Mouse (Mus musculus) heart, adult 2 months (tissue): Measurements from ENCODE around the gene Olfr1025-ps1.

Experiments used
- CTCF ChIP-seq: fragments of 200-600 bp; IDR thresholded peaks from 2 replicates; pipeline ENCODE4 v1.8.1; 2022; ENCODE audit warnings: antibody characterized with exemption, mild to moderate bottlenecking, moderate library complexity
- EP300 ChIP-seq: fragments of 200-500 bp; IDR thresholded peaks from 2 replicates; pipeline ENCODE4 v1.6.1; 2011; ENCODE audit warnings: low read depth, low read length, control low read depth; ENCODE audit not compliant: insufficient read depth
- POLR2A ChIP-seq: fragments of 200-500 bp; IDR thresholded peaks from 2 replicates; pipeline ENCODE4 v1.6.1; 2011; ENCODE audit warnings: mild to moderate bottlenecking, low read depth, low read length, control low read depth; ENCODE audit not compliant: insufficient read depth

- TF ChIP-seq CTCF (no peak), POLR2A (no peak), EP300 (no peak)
Observed at GRCm38 (mm10) chr2:85868294-85868693, 46.7 kb upstream of the Olfr1025-ps1 start, which contains the start of gene Olfr1022.
